Mouse (Mus musculus) thymus, adult 2 months (tissue): ENCODE measurements around the gene Nat8.

Source experiments
- CTCF ChIP-seq: fragments of 200-500 bp; IDR thresholded peaks from 2 replicates; pipeline ENCODE4 v1.5.1; 2012; ENCODE audit warnings: mild to moderate bottlenecking, control low read depth, low read length, moderate library complexity, borderline replicate concordance; ENCODE audit not compliant: control insufficient read depth, poor library complexity, insufficient read depth; ENCODE audit errors: extremely low read depth
- POLR2A ChIP-seq: fragments of 200-500 bp; IDR thresholded peaks from 2 replicates; pipeline ENCODE4 v1.6.1; 2012; ENCODE audit warnings: mild to moderate bottlenecking, low read length, control low read depth, moderate library complexity; ENCODE audit not compliant: control insufficient read depth, poor library complexity, insufficient read depth; ENCODE audit errors: extremely low read depth

DNA sequence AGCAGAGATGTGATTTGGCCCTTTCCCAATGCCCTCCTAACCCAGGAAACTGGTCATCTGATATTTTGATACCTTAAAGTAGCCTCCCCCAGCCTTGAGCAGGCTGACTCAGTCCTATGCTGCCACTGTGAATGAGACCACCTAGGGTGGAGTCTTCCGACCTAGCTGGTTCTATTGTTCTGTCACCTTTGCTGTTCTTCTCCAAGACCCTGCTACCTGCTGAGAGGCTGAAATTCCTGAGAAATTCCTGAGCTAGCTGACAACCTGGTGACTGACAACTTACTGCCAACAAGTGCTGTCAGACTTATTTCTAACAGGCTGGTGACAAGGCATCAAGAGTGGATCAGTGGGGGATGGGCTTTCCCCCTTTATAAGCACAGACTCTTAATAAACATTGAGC lies 13.5 kb downstream of the Nat8 start:
- TF ChIP-seq POLR2A (no peak), CTCF (no peak)
